Mouse (Mus musculus) fat pad, adult 2 months (tissue): ENCODE data around the gene Vmn2r16.

Experiments
- DNase-seq: peaks from one replicate; pipeline ENCODE4 v3.0.0-alpha.2; 2011; ENCODE audit warnings: low read depth, low spot score; ENCODE audit errors: extremely low read depth

Vmn2r16 gene

GRCm38 (mm10) chr5:109329862-109330261, at the start of gene Vmn2r16:
TSS of gene Vmn2r16 (plus strand) at chr5:109330162.
- no peak for DNase-seq

- no peak for DNase-seq
Measured at GRCm38 (mm10) chr5:109294655-109295054, 35.3 kb upstream of the Vmn2r16 start.

- DNase-seq: no peak
Measured at GRCm38 (mm10) chr5:109297544-109297943, 32.4 kb upstream of the Vmn2r16 start, which contains the start of gene Vmn2r15. TSS of gene Vmn2r15 (minus strand) at chr5:109297644.

GRCm38 (mm10) chr5:109419388-109419787, 89.4 kb downstream of the Vmn2r16 start, which contains the start of gene Vmn2r17:
TSS of gene Vmn2r17 (plus strand) at chr5:109419688.
- no peak for DNase-seq
